Comparison of ENCODE assay signal across 8 mouse cellular contexts in the genomic region with DNA sequence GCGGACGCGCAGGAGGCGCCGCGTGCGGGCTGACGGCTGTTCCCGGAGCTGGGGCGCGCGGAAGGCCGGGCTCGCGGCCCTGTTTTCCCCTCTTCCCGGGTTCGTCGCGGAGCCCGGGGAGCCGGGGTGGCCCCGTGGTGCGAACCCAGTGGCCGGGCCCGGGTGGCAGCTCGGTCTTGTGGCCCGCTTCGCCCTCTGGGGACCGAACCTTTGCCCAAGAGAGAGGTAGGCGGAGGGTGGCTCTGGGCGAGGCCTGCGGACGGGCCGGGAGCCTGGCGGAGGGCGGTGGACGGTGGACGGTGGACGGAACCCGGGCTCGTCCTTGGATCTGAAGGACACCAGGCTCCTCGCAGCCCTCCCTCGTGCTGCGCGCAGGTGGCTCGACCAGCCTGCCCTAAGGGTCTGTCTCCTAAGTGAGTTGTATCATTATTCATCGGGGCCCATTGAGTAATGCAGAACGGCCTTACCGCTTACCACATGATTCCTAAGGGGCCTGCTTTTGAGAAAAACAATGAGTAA. TPM values are rescaled to one million over a fixed set of nuclear protein-coding genes. Genes with fewer than 3 reads are reported as not detected.
DNase-seq lines count a peak whose midpoint lies in the region; ATAC-seq and TF ChIP-seq lines count a peak whose summit lies in the region.

No protein-coding gene starts in this region.

- peak overlapping the region; percentile 92 for H3K27ac ChIP-seq in lung, embryonic 14.5 days (ENCODE audit: low read depth)
- peak overlapping the region; percentile 81 for H3K27ac ChIP-seq in brown adipose tissue, adult 24 weeks (replicated peaks; ENCODE audit: low read depth, low read length)
- peak overlapping the region; percentile 90 for H3K27ac ChIP-seq in forebrain, embryonic 15.5 days (replicated peaks)

- no peaks in the 10 kb centered on the region for H3K9me3 ChIP-seq in lung, embryonic 14.5 days (ENCODE audit: low read depth, low read length)
- H3K9me3 ChIP-seq in forebrain, embryonic 15.5 days, result no peaks in the 10 kb centered on the region

- WGBS in lung, embryonic 14.5 days, result under 1% methylated on average over 45 of the region's 49 CpGs
- WGBS in forebrain, embryonic 15.5 days, result under 1% methylated on average over 49 of the region's 49 CpGs

- peak; percentile 68 for ATAC-seq in lung, embryonic 14.5 days (ENCODE audit: insufficient read depth)
- no peak; the same call in 1 of the 2 replicates for ATAC-seq in forebrain, embryonic 15.5 days (replicated peaks)
- ATAC-seq in megakaryocyte, adult 5-6 weeks (ENCODE audit: poor library complexity, severe bottlenecking), result peak; percentile 19

- no peaks in the 10 kb centered on the region for H3K27me3 ChIP-seq in lung, embryonic 14.5 days (ENCODE audit: insufficient read depth, low read length)
- H3K27me3 ChIP-seq in forebrain, embryonic 15.5 days, result no peaks in the 10 kb centered on the region

- no peak for TF ChIP-seq CTCF in lung, embryonic 14.5 days (IDR thresholded peaks at IDR 0.05; ENCODE audit: low read depth)

- peak overlapping the region; percentile 83 for H3K4me2 ChIP-seq in lung, embryonic 14.5 days
- H3K4me2 ChIP-seq in forebrain, embryonic 15.5 days (replicated peaks), result peak overlapping the region; percentile 64

- no peaks in the 10 kb centered on the region for H3K4me1 ChIP-seq in lung, embryonic 14.5 days (ENCODE audit: insufficient read depth)
- H3K4me1 ChIP-seq in brown adipose tissue, adult 24 weeks (ENCODE audit: control insufficient read depth, insufficient read depth, insufficient read length, low read length), result peaks cover 2% of the 10 kb centered on the region; the same call in 1 of the 2 replicates
- peaks cover 23% of the 10 kb centered on the region for H3K4me1 ChIP-seq in forebrain, embryonic 15.5 days

- H3K4me3 ChIP-seq in lung, embryonic 14.5 days (ENCODE audit: low read depth, low read length), result peak overlapping the region; percentile 98
- peak overlapping the region; percentile 84 for H3K4me3 ChIP-seq in brown adipose tissue, adult 24 weeks (ENCODE audit: insufficient read depth, low read depth, low read length)
- peak overlapping the region; percentile 95 for H3K4me3 ChIP-seq in forebrain, embryonic 15.5 days

- H3K36me3 ChIP-seq in lung, embryonic 14.5 days (ENCODE audit: insufficient read depth), result peaks cover 31% of the 10 kb centered on the region
- peaks cover 31% of the 10 kb centered on the region for H3K36me3 ChIP-seq in forebrain, embryonic 15.5 days

- DNase-seq in lung, embryonic 14.5 days, result no peak
- no peak for DNase-seq in lung, postnatal 36 days
- no peak for DNase-seq in cerebellum, adult 9-10 months
- DNase-seq in layer of hippocampus, adult 18-20 months (ENCODE audit: low spot score in 2 of 2), result no peak
- no peak for DNase-seq in left cerebral cortex, adult 11 months (ENCODE audit: low spot score)

- peak overlapping the region; percentile 99 for H3K9ac ChIP-seq in lung, embryonic 14.5 days
- H3K9ac ChIP-seq in forebrain, embryonic 15.5 days (replicated peaks), result peak overlapping the region; percentile 98

RNA-seq across cellular contexts. Expression of a gene that starts 0.4 kb away (rescaled TPM):
- polyA plus RNA-seq in lung, embryonic 14.5 days (2014; fragmentation: Nextera tagmentation; extraction: Ambion mirVana), result 34.4 and 37.0 TPM in 2 replicates
- polyA plus RNA-seq in brown adipose tissue, adult 24 weeks (2012; ENCODE audit: insufficient read depth, insufficient read length, missing spikeins), result 27.5 and 33.7 TPM in 2 replicates
- 36.8 and 38.8 TPM in 2 replicates for polyA plus RNA-seq in forebrain, embryonic 15.5 days (2015; fragmentation: Nextera tagmentation; extraction: Ambion mirVana)
- 31.1 and 36.1 TPM in 2 replicates for total RNA-seq in megakaryocyte, adult 5-6 weeks (2015)
- 23.4 and 27.2 TPM in 2 replicates for total RNA-seq in megakaryocyte, adult 5-6 weeks (2017)
- total RNA-seq in layer of hippocampus, adult 18-20 months (2021), result 10 to 100 TPM; 27.6 to 28.9 TPM

RNA-seq across cellular contexts. Expression of a gene that starts 27.6 kb away (rescaled TPM):
- polyA plus RNA-seq in lung, embryonic 14.5 days (2014; fragmentation: Nextera tagmentation; extraction: Ambion mirVana), result 12.9 and 13.4 TPM in 2 replicates
- 9.5 and 10.1 TPM in 2 replicates for polyA plus RNA-seq in brown adipose tissue, adult 24 weeks (2012; ENCODE audit: insufficient read depth, insufficient read length, missing spikeins)
- 17.4 and 19.7 TPM in 2 replicates for polyA plus RNA-seq in forebrain, embryonic 15.5 days (2015; fragmentation: Nextera tagmentation; extraction: Ambion mirVana)
- 2.6 and 2.7 TPM in 2 replicates for total RNA-seq in megakaryocyte, adult 5-6 weeks (2015)
- total RNA-seq in megakaryocyte, adult 5-6 weeks (2017), result 4.6 and 5.4 TPM in 2 replicates
- 10 to 100 TPM; 11.6 to 12.0 TPM for total RNA-seq in layer of hippocampus, adult 18-20 months (2021)

RNA-seq across cellular contexts. Expression of a gene that starts 30.3 kb away (rescaled TPM):
- 7.0 and 7.5 TPM in 2 replicates for polyA plus RNA-seq in lung, embryonic 14.5 days (2014; fragmentation: Nextera tagmentation; extraction: Ambion mirVana)
- 5.2 and 8.1 TPM in 2 replicates for polyA plus RNA-seq in brown adipose tissue, adult 24 weeks (2012; ENCODE audit: insufficient read depth, insufficient read length, missing spikeins)
- polyA plus RNA-seq in forebrain, embryonic 15.5 days (2015; fragmentation: Nextera tagmentation; extraction: Ambion mirVana), result 15.5 and 17.0 TPM in 2 replicates
- 6.2 and 6.4 TPM in 2 replicates for total RNA-seq in megakaryocyte, adult 5-6 weeks (2015)
- total RNA-seq in megakaryocyte, adult 5-6 weeks (2017), result 30.8 and 31.7 TPM in 2 replicates
- 10 to 100 TPM; 12.6 to 12.8 TPM for total RNA-seq in layer of hippocampus, adult 18-20 months (2021)

RNA-seq across cellular contexts. Expression of a gene that starts 40.1 kb away (rescaled TPM):
- 564 and 578 TPM in 2 replicates for polyA plus RNA-seq in lung, embryonic 14.5 days (2014; fragmentation: Nextera tagmentation; extraction: Ambion mirVana)
- 3,242 and 3,801 TPM in 2 replicates for polyA plus RNA-seq in brown adipose tissue, adult 24 weeks (2012; ENCODE audit: insufficient read depth, insufficient read length, missing spikeins)
- polyA plus RNA-seq in forebrain, embryonic 15.5 days (2015; fragmentation: Nextera tagmentation; extraction: Ambion mirVana), result 603 and 647 TPM in 2 replicates
- 310 and 322 TPM in 2 replicates for total RNA-seq in megakaryocyte, adult 5-6 weeks (2015)
- total RNA-seq in megakaryocyte, adult 5-6 weeks (2017), result 103 and 107 TPM in 2 replicates
- total RNA-seq in layer of hippocampus, adult 18-20 months (2021), result 100 to 1,000 TPM; 241 to 256 TPM

RNA-seq across cellular contexts. Expression of a gene that starts 48.3 kb away (rescaled TPM):
- polyA plus RNA-seq in lung, embryonic 14.5 days (2014; fragmentation: Nextera tagmentation; extraction: Ambion mirVana), result 0.36 and 0.57 TPM in 2 replicates
- polyA plus RNA-seq in brown adipose tissue, adult 24 weeks (2012; ENCODE audit: insufficient read depth, insufficient read length, missing spikeins), result 2.7 and 4.0 TPM in 2 replicates
- 0.76 and 1.0 TPM in 2 replicates for polyA plus RNA-seq in forebrain, embryonic 15.5 days (2015; fragmentation: Nextera tagmentation; extraction: Ambion mirVana)
- total RNA-seq in megakaryocyte, adult 5-6 weeks (2015), result 5.4 and 6.4 TPM in 2 replicates
- 3.2 and 3.5 TPM in 2 replicates for total RNA-seq in megakaryocyte, adult 5-6 weeks (2017)
- total RNA-seq in layer of hippocampus, adult 18-20 months (2021), result 10 to 100 TPM; 19.7 to 20.1 TPM
